Mouse (Mus musculus) lung, adult 2 months (tissue): Measurements from ENCODE around the gene Gk5. TPM values are rescaled to one million over a fixed set of nuclear protein-coding genes. Genes with fewer than 3 reads are reported as not detected.
A peak's percentile ranks its signal among the peaks of the same experiment; 100 is the strongest.
"Not testable (repeated sequence)": the region's sequence is repeated elsewhere in the genome, so short reads cannot be mapped to it uniquely, and the experiment has no call there.

Experiments used
- DNase-seq: peaks from one replicate; pipeline ENCODE4 v3.0.0; 2022
- H3K4me1 ChIP-seq: fragments of 200-500 bp; 2 replicates; pipeline ENCODE4 v1.6.1; 2011; ENCODE audit warnings: low read length; ENCODE audit not compliant: control insufficient read depth, insufficient read depth
- H3K4me3 ChIP-seq: fragments of 200-500 bp; replicated peaks from 2 replicates; pipeline ENCODE3; 2011; ENCODE audit warnings: low read depth, mild to moderate bottlenecking, control low read depth, low read length; ENCODE audit errors: extremely low read depth
- CTCF ChIP-seq: fragments of 200-500 bp; IDR thresholded peaks from 2 replicates; pipeline ENCODE4 v1.5.1; 2011; ENCODE audit warnings: mild to moderate bottlenecking, low read length, control low read depth; ENCODE audit not compliant: insufficient read depth
- POLR2A ChIP-seq: fragments of 200-500 bp; IDR thresholded peaks from 2 replicates; pipeline ENCODE4 v1.6.1; 2011; ENCODE audit warnings: low read depth, mild to moderate bottlenecking, control low read depth, low read length, borderline replicate concordance; ENCODE audit errors: extremely low read depth
- WGBS: fragments of 180-500 bp; shearing (Covaris S2); methylation state at CpG from one replicate; pipeline ENCODE4 v1.1.7; 2018; 5-methylcytosine and 5-hydroxymethylcytosine counted together
- polyA plus RNA-seq: library from polyadenylated mRNA; depleted of rRNA; stranded (reverse); fragments of >200 nt; gene quantifications from 2 replicates; pipeline ENCODE4 v1.2.3, GENCODE M21; 2012; rRNA removed

The Gk5 gene
- 1.9 and 3.0 TPM in 2 replicates for polyA plus RNA-seq

- peak within 1 kb of the TSS; percentile 91 for H3K4me3 ChIP-seq
- under 1% methylated on average over 76 of the region's 76 CpGs for WGBS
- peak; percentile 79; the same call in 1 of the 2 replicates for TF ChIP-seq POLR2A
- no peak for TF ChIP-seq CTCF
- peak; percentile 98 for DNase-seq
- H3K4me1 ChIP-seq = no peaks in the 10 kb centered on the region
Observed at GRCm38 (mm10) chr9:96118861-96119772, at the start of gene Gk5. Gene Gk5, plus strand, starts transcription at chr9:96119362.

GRCm38 (mm10) chr9:96078752-96079315 is 40.3 kb upstream of the Gk5 start:
- no peak for TF ChIP-seq CTCF
- no peak for TF ChIP-seq POLR2A
- no peaks in the 10 kb centered on the region for H3K4me1 ChIP-seq
- DNase-seq = no peak
- WGBS = 73% methylated on average over 13 of the region's 13 CpGs
- H3K4me3 ChIP-seq = no peak overlapping the region

DNA sequence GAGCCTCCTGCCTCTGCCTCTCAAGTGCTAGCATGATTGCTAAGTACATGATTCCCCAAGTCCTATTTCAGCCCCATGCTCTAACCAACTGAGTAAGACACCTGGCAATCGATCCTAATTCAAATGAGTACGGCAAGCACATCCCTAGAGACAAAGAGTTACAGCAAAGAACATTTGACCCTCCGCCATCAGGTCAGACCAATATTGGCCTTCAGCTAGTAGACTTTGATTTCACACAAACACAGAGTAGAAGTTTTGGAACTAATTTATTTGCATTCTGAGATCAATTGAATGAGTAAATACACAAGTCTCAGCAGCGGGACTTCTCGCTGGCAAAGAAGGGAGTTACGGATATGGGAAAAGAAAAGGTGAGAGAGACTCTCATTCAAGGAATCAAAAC is 33.9 kb upstream of the Gk5 start:
- TF ChIP-seq CTCF (no peak), POLR2A (no peak)
- 85% methylated on average over 6 of the region's 6 CpGs for WGBS
- no peak for DNase-seq
- H3K4me3 ChIP-seq = no peak overlapping the region
- no peaks in the 10 kb centered on the region for H3K4me1 ChIP-seq

DNA sequence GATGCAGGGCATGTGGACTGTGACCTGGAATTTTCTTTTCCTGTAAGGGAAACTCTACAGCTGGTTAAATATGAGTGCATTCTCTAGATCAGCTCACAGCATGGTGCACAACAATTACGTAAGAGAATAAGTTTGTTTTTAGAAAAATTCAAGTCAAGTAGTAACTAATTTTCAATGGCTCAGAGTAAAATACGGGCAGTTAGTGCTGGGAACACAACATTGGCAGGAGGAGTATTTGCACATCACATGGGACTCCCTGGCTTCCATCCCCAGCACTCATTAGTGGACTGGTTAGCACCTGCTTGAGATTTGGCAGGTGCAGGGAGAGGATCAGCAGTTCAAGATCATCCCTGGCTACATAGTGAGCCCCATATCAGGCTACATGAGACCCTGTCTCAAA is 31.5 kb upstream of the Gk5 start:
- TF ChIP-seq POLR2A = no peak
- TF ChIP-seq CTCF = no peak
- Histone ChIP-seq H3K4me1 (no peaks in the 10 kb centered on the region), H3K4me3 (no peak overlapping the region)
- no peak for DNase-seq
- 82% methylated on average over 2 of the region's 2 CpGs for WGBS

- DNase-seq, H3K4me3 ChIP-seq, H3K4me1 ChIP-seq: not testable (repeated sequence)
- 78% methylated on average over 3 of the region's 3 CpGs for WGBS
Observed at GRCm38 (mm10) chr9:96088456-96088855, 30.7 kb upstream of the Gk5 start.

DNA sequence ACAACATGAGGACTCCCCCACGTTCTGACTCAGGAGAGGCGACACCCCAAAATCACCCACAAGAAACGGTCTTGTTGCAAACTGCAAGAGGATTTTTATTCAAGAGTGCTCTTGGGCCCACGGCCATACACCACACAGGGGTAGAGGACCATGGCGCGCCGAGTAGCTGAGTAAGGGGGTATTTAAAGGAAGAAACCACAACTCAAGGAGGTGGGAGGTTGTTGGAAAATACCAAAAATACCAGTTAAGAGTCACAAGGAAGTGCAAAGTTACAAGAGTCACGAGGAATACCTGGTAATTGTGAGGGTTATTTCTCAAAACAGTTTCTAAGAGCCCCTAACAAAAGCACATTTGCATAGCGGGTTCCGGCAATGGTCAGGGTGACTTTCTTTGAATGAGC is 26.5 kb upstream of the Gk5 start:
- WGBS = 87% methylated on average over 10 of the region's 10 CpGs
- H3K4me3 ChIP-seq, DNase-seq, H3K4me1 ChIP-seq: not testable (repeated sequence)

DNA sequence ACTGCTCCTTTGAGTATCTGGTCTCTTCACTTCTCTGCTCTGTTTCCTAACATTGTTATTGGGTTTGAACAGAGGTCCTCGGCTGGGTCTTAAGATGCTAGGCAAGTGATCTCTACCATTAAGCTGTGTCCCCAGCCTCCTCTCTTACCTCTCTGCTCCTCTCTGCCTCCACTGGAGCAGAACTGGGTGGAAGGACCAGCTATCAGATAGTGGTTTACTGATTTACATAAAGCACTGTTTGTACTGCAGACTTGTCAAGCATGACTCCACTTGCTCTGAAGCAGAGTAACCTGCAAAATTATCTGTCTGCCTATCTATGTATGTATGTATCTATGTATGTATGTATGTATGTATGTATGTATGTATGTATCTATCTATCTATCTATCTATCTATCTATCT is 25.9 kb upstream of the Gk5 start:
- no peaks in the 10 kb centered on the region for H3K4me1 ChIP-seq
- TF ChIP-seq POLR2A = no peak
- TF ChIP-seq CTCF = no peak
- no peak for DNase-seq
- WGBS = 90% methylated on average over 1 of the region's 1 CpGs
- H3K4me3 ChIP-seq = no peak overlapping the region

DNA sequence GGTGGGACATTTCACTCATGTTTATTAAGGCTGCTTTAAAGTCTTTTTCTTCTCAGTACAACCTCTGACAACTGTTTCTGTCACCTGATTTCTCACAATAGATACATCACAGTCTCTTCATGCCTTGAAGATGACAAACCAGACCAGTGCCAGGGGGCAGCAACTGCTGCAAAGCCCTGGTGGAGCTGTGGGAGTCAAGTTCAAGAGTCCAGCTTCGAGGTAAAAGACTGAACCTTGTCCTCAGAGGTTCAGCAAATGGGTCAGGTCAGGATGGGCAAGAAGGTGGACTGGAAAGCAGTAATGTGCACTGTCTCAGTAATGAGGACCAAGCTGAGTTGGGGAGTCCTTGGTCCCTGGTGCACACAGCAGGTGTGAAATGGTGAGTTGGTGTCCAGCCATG is 24.8 kb upstream of the Gk5 start:
- TF ChIP-seq POLR2A (no peak), CTCF (no peak)
- H3K4me3 ChIP-seq = no peak overlapping the region
- H3K4me1 ChIP-seq = no peaks in the 10 kb centered on the region
- DNase-seq = no peak
- WGBS = 44% methylated on average over 1 of the region's 1 CpGs

DNA sequence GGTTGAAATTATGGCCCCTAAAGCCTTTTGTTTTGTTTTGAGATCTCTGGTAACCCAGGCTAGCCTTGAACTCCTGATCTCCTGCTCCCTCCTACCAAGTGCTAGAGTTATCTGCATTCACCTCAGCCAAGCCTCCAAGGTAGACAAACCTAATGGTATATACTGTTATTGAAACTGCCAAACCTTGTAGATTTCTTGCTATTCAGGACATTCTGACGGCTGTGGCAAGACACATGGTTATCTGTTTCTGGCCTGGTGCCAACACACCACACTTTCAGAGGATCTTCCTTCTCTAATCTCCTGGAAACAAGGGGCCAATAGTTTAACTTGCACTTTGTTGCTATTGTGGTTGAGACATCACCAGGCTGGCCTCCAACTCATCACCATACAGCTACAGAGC is 24.0 kb upstream of the Gk5 start:
- Histone ChIP-seq H3K4me1 (no peaks in the 10 kb centered on the region), H3K4me3 (no peak overlapping the region)
- TF ChIP-seq POLR2A (no peak), CTCF (no peak)
- 56% methylated on average over 1 of the region's 1 CpGs for WGBS
- no peak for DNase-seq

DNA sequence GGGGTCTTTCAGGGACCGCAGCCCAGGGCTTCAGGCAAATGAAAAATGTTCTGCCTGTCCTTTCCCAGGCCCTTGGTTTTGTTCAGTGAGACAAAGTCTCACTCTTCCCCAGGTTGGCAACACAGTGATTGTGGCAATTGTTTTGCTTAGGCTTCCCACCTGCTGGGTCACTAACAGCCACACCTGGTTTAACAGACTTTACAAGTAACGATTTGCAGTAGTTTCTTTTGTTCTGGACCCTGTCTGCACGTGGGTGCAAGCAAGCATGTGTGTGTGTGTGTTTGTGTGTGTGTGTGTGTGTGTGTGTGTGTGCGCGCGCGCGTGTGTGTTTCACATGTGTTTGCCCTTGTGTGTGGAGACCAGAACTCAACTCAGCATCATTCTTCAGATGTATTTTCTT is 16.3 kb upstream of the Gk5 start:
- DNase-seq = no peak
- Histone ChIP-seq H3K4me3 (no peak overlapping the region), H3K4me1 (no peaks in the 10 kb centered on the region)
- TF ChIP-seq POLR2A (no peak), CTCF (no peak)
- 86% methylated on average over 8 of the region's 8 CpGs for WGBS
